Mouse (Mus musculus) C2C12 (cell line): ENCODE measurements around the gene Ifna15. TPM values are rescaled to one million over a fixed set of nuclear protein-coding genes. Genes with fewer than 3 reads are reported as not detected.

Source experiments
- H3K27me3 ChIP-seq: one replicate; pipeline ENCODE4 v1.6.1; 2011; ENCODE audit not compliant: control insufficient read depth, insufficient read depth, insufficient read length
- H3K36me3 ChIP-seq: one replicate; pipeline ENCODE4 v1.6.1; 2011; ENCODE audit not compliant: control insufficient read depth, insufficient read depth
- H3K4me3 ChIP-seq: one replicate; pipeline ENCODE4 v1.5.1; 2011; ENCODE audit warnings: mild to moderate bottlenecking, control low read depth; ENCODE audit not compliant: poor library complexity, insufficient read depth, severe bottlenecking
- H3K79me2 ChIP-seq: one replicate; pipeline ENCODE4 v1.6.1; 2011; ENCODE audit not compliant: control insufficient read depth, insufficient read depth
- H3K79me3 ChIP-seq: one replicate; pipeline ENCODE4 v1.6.1; 2011; ENCODE audit warnings: low read depth, control low read depth
- H3ac ChIP-seq: one replicate; pipeline ENCODE3; 2011; ENCODE audit warnings: low read depth; ENCODE audit not compliant: control insufficient read depth, insufficient read length
- CEBPB ChIP-seq: IDR thresholded peaks from one replicate; pipeline ENCODE4 v1.6.1; 2011; ENCODE audit warnings: low read depth, mild to moderate bottlenecking, control low read depth, moderate library complexity
- CTCF ChIP-seq: IDR thresholded peaks from one replicate; pipeline ENCODE4 v1.5.1; 2011; ENCODE audit not compliant: control insufficient read depth, insufficient read depth, insufficient read length
- FOSL1 ChIP-seq: IDR thresholded peaks from one replicate; pipeline ENCODE4 v1.8.0; 2011; ENCODE audit warnings: mild to moderate bottlenecking, low read length; ENCODE audit not compliant: poor library complexity, insufficient read depth, severe bottlenecking
- MAX ChIP-seq: IDR thresholded peaks from one replicate; pipeline ENCODE4 v1.6.1; 2011; ENCODE audit warnings: mild to moderate bottlenecking, control low read depth
- MYOD1 ChIP-seq: IDR thresholded peaks from one replicate; pipeline ENCODE4 v1.6.1; 2011; ENCODE audit warnings: low read depth; ENCODE audit not compliant: control insufficient read depth, insufficient read length
- MYOG ChIP-seq: IDR thresholded peaks from one replicate; pipeline ENCODE4 v1.6.1; 2011; ENCODE audit not compliant: control insufficient read depth, insufficient read length; ENCODE audit errors: extremely low read depth
- USF1 ChIP-seq: IDR thresholded peaks from one replicate; pipeline ENCODE4 v1.6.1; 2011; ENCODE audit warnings: low read depth, mild to moderate bottlenecking, control low read depth, moderate library complexity
- polyA plus RNA-seq: library from polyadenylated mRNA; unstranded; fragments of >200 nt; fragmentation: generic; extraction: Trizol; gene quantifications from one replicate; pipeline ENCODE4 v1.2.1, GENCODE M21; 2012; ENCODE audit warnings: missing spikeins

Ifna15 gene
- polyA plus RNA-seq, 1 experiment: not detected

- no peak within 1 kb of the TSS for H3K4me3 ChIP-seq
- TF ChIP-seq MYOG (no peak), CEBPB (no peak), FOSL1 (no peak), USF1 (no peak), MAX (no peak), MYOD1 (no peak), CTCF (no peak)
- no peaks in the 10 kb centered on the region for H3K79me2 ChIP-seq
- H3ac ChIP-seq: no peak within 1 kb of the TSS
- no peaks in the 10 kb centered on the region for H3K79me3 ChIP-seq
- H3K36me3 ChIP-seq: no peaks in the 10 kb centered on the region
- no peaks in the 10 kb centered on the region for H3K27me3 ChIP-seq
Measured at GRCm38 (mm10) chr4:88522674-88523073, 35.4 kb downstream of the Ifna15 start, which contains the start of gene Ifnb1. Gene Ifnb1, minus strand, starts transcription at chr4:88522774.

GRCm38 (mm10) chr4:88517957-88518356 is 40.1 kb downstream of the Ifna15 start:
- no peak overlapping the region for H3K4me3 ChIP-seq
- TF ChIP-seq CTCF (no peak), MYOD1 (no peak), MAX (no peak), FOSL1 (no peak), MYOG (no peak), CEBPB (no peak), USF1 (no peak)
- no peaks in the 10 kb centered on the region for H3K79me2 ChIP-seq
- H3K27me3 ChIP-seq: no peaks in the 10 kb centered on the region
- H3K79me3 ChIP-seq: no peaks in the 10 kb centered on the region
- H3ac ChIP-seq: no peak overlapping the region
- no peaks in the 10 kb centered on the region for H3K36me3 ChIP-seq

GRCm38 (mm10) chr4:88515711-88516211 is 42.3 kb downstream of the Ifna15 start:
- no peaks in the 10 kb centered on the region for H3K79me2 ChIP-seq
- no peaks in the 10 kb centered on the region for H3K36me3 ChIP-seq
- no peak overlapping the region for H3ac ChIP-seq
- H3K79me3 ChIP-seq: no peaks in the 10 kb centered on the region
- no peak overlapping the region for H3K4me3 ChIP-seq
- TF ChIP-seq MYOG (no peak), MYOD1 (no peak), FOSL1 (no peak), MAX (no peak), CEBPB (no peak), USF1 (no peak), CTCF (no peak)
- H3K27me3 ChIP-seq: no peaks in the 10 kb centered on the region

- Histone ChIP-seq H3K4me3 (no peak overlapping the region), H3K36me3 (no peaks in the 10 kb centered on the region), H3K79me3 (no peaks in the 10 kb centered on the region), H3K79me2 (no peaks in the 10 kb centered on the region), H3K27me3 (no peaks in the 10 kb centered on the region), H3ac (no peak overlapping the region)
- no peak for TF ChIP-seq MYOD1
- no peak for TF ChIP-seq MAX
- TF ChIP-seq CEBPB: no peak
Measured at GRCm38 (mm10) chr4:88515250-88515649, 42.8 kb downstream of the Ifna15 start.

GRCm38 (mm10) chr4:88514403-88514802 is 43.6 kb downstream of the Ifna15 start:
- no peaks in the 10 kb centered on the region for H3K27me3 ChIP-seq
- no peaks in the 10 kb centered on the region for H3K36me3 ChIP-seq
- no peaks in the 10 kb centered on the region for H3K79me3 ChIP-seq
- H3K79me2 ChIP-seq: no peaks in the 10 kb centered on the region
- no peak overlapping the region for H3K4me3 ChIP-seq
- TF ChIP-seq CTCF (peak; percentile 44), MYOG (no peak)
- H3ac ChIP-seq: no peak overlapping the region

GRCm38 (mm10) chr4:88513743-88514142 is 44.3 kb downstream of the Ifna15 start:
- H3K27me3 ChIP-seq: no peaks in the 10 kb centered on the region
- no peaks in the 10 kb centered on the region for H3K36me3 ChIP-seq
- TF ChIP-seq CEBPB (no peak), MAX (no peak), CTCF (no peak), FOSL1 (no peak), MYOD1 (no peak), USF1 (no peak), MYOG (no peak)
- H3K79me3 ChIP-seq: no peaks in the 10 kb centered on the region
- no peak overlapping the region for H3K4me3 ChIP-seq
- no peaks in the 10 kb centered on the region for H3K79me2 ChIP-seq
- H3ac ChIP-seq: no peak overlapping the region

Other genes starting within 250 kb of the Ifna15 start
- 1.7 TPM for gene Hacd4, start 119.3 kb downstream of the Ifna15 start, polyA plus RNA-seq
- gene Ifnb1, start 35.5 kb downstream of the Ifna15 start, polyA plus RNA-seq: not detected
- not detected for gene Ifna14, start 13.6 kb upstream of the Ifna15 start, polyA plus RNA-seq
- gene Ifna9, start 34.1 kb upstream of the Ifna15 start, polyA plus RNA-seq: not detected
- gene Ifna12, start 45.1 kb upstream of the Ifna15 start, polyA plus RNA-seq: not detected
- not detected for gene C87499, start 76.2 kb upstream of the Ifna15 start, polyA plus RNA-seq
- not detected for gene Ifna13, start 86.2 kb upstream of the Ifna15 start, polyA plus RNA-seq
- gene Ifna16, start 118.7 kb upstream of the Ifna15 start, polyA plus RNA-seq: not detected
- not detected for gene Ifna2, start 125.7 kb upstream of the Ifna15 start, polyA plus RNA-seq
- gene Ifnab, start 133.1 kb upstream of the Ifna15 start, polyA plus RNA-seq: not detected
- gene Gm26566, start 163.6 kb upstream of the Ifna15 start, polyA plus RNA-seq: 1.9 TPM
- gene Klhl9, start 164.2 kb upstream of the Ifna15 start, polyA plus RNA-seq: 11.6 TPM
- not detected for gene Gm13271, start 196.6 kb upstream of the Ifna15 start, polyA plus RNA-seq
- gene Gm13283, start 201.9 kb upstream of the Ifna15 start, polyA plus RNA-seq: not detected
- 1.3 TPM for gene Gm13290, start 215.6 kb upstream of the Ifna15 start, polyA plus RNA-seq
- gene Gm13289, start 218.7 kb upstream of the Ifna15 start, polyA plus RNA-seq: not detected
- gene Gm13272, start 221.6 kb upstream of the Ifna15 start, polyA plus RNA-seq: not detected
- gene Ifnz, start 223.9 kb upstream of the Ifna15 start, polyA plus RNA-seq: not detected
- 0.92 TPM for gene Gm13276, start 227.5 kb upstream of the Ifna15 start, polyA plus RNA-seq
- gene Gm13277, start 230.4 kb upstream of the Ifna15 start, polyA plus RNA-seq: not detected
- not detected for gene Gm13278, start 233.3 kb upstream of the Ifna15 start, polyA plus RNA-seq
- gene Gm13275, start 236.2 kb upstream of the Ifna15 start, polyA plus RNA-seq: 0.42 TPM
- gene Gm13279, start 239.2 kb upstream of the Ifna15 start, polyA plus RNA-seq: not detected
- gene Gm13285, start 241.4 kb upstream of the Ifna15 start, polyA plus RNA-seq: not detected
- gene Gm13287, start 245.0 kb upstream of the Ifna15 start, polyA plus RNA-seq: 0.42 TPM
- gene Gm13288, start 247.3 kb upstream of the Ifna15 start, polyA plus RNA-seq: 0.18 TPM